Mouse (Mus musculus): Measurements from ENCODE around the gene Alkbh5.
A peak's percentile ranks its signal among the peaks of the same experiment; 100 is the strongest.

The Alkbh5 gene

GRCm38 (mm10) chr11:60536180-60536858 is at the start of gene Alkbh5:
Alkbh5 (plus strand) TSS chr11:60536381.
- peak in 1 of 2 experiments; percentile 35 for DNase-seq (ENCODE audit: low spot score in 2 of 2)

DNA sequence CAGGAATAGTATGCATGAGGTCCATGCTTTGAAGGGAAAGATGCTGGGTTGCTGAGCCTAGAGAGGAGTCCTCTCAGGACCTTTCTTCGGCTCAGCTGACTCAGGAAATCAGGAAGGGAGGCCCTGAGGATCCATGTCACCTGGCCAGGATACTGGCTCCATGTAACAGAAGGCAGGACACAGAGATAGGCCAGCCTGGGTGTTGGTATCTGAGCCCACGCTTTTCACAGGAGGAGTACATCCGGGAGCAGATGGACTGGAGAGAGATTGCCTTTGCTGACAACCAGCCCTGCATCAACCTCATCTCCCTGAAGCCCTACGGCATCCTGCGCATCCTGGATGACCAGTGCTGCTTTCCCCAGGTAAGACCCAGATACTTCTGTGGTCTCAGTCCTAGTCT is 43.5 kb upstream of the Alkbh5 start:
- no peak for DNase-seq (ENCODE audit: low spot score in 2 of 2)

DNA sequence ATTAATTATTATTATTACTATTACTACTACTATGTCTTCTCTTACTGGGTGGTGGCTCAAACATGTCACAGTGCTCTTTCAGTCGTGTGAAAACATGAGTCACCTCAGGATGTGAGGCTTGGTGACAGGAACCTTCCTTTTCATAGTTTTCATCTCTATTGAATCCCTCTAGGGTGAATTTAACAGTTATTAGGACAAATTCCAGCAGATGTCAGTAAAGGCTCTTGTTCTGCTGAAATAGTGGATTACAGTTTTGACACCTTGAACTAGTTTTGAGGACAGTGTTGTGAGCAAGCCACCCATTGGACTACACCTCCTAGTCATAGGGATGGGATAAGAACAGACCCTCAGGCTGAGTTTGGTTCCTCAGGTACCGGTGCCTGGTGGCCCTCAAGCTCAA is 40.5 kb upstream of the Alkbh5 start:
- DNase-seq (ENCODE audit: low spot score in 2 of 2), result no peak

DNA sequence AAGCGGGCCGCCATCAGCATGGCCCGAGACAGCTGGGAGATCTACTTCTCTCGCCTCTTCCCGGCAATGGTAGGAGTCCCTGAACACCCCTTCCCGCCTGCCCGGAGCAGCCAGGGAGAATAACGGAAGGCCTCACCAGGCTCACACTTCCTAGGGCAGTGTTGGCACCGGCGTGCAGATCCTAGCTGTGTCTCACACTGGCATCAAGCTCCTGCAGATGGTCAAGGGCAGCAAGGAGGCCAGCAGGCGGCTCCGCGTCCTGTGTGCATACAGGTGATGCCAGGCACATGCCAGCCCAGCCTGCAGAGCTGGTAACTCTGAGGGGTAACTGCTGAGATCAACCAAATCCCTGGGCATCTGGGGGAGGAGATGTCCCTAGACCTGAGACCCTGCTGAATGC is 28.9 kb upstream of the Alkbh5 start:
- no peak for DNase-seq (ENCODE audit: low spot score in 2 of 2)

GRCm38 (mm10) chr11:60508950-60509349 is 27.2 kb upstream of the Alkbh5 start:
- no peak for DNase-seq (ENCODE audit: low spot score in 2 of 2)

DNA sequence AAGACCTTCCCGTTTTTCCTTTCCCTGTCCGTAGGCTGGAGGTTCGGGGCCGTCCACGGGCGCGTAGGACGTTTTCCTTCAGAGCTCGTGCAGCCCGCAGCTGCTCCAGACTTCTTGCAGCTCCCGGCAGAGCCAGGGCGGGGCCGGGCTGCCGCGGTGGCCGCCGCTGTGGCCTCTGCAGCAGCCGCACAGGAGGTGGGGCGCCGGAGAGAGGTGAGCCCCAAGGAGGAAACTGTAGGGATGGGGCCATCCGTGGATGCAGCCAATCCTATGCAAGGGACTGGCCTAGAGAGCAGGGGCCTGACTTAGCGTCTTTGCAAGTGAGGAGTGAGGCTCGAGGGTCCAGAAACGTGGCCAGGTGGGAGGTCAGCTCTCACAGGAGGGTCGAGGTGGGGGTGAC is 26.7 kb upstream of the Alkbh5 start:
- no peak for DNase-seq (ENCODE audit: low spot score in 2 of 2)

DNA sequence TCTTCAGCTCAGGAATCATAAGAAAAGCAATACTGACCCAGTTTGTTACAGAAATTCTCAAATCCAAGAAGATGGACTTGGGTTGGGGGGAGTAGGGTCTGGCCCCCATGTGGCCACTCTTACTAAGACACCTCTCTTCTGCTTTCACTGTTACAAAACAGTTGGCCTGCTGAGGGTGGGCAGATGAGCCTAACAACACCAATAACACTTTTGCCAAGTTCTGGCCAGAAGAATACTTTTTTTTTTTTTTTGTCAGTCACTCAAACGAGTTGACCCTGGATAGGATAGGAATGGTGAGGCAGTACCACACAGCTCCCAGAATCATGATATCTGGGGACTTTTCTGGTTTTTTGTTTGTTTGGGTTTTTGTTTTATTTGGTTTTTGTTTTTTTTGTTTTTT is 24.3 kb upstream of the Alkbh5 start:
- DNase-seq (ENCODE audit: low spot score in 2 of 2), result no peak

DNA sequence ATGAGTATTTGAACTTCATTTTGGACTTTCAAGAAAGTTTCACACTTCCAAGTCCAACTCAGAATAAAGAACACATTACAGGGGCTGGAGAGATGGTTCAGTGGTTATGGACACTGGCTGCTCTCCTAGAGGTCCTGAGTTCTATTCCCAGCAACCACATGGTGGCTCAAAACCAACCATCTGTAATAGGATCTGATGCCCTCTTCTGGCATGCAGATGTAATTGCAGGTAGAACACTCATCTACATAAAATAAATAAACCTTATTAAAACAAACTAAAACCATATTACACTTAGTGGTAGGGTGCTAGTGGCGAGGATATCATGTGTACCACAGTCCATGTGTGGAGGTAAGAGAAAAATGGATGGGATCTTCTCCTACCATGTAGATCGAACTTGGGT is 23.7 kb upstream of the Alkbh5 start:
- no peak for DNase-seq (ENCODE audit: low spot score in 2 of 2)

GRCm38 (mm10) chr11:60514941-60515340 is 21.2 kb upstream of the Alkbh5 start:
- no peak for DNase-seq (ENCODE audit: low spot score in 2 of 2)

DNA sequence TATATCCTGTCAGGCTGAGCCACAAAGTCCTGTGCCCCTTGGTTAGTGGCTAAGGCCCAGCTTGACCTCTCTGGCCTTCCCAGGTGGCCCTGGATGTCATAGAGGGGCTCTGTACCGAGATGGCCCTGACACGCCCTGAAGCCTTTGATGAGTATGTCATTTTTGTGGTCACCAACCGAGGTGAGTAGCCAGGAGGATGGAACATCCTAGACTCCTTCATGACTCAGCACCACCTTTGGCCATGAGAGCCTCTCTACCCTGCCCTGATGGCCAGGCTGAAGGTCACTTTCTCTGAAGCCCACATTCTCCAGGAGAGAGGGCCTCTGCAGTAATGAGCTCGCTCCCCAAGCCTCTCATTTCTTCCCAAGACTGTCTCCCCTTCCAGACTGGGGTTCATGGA is 17.9 kb upstream of the Alkbh5 start:
- no peak for DNase-seq (ENCODE audit: low spot score in 2 of 2)

GRCm38 (mm10) chr11:60522027-60522426 is 14.2 kb upstream of the Alkbh5 start:
- no peak for DNase-seq (ENCODE audit: low spot score in 2 of 2)

DNA sequence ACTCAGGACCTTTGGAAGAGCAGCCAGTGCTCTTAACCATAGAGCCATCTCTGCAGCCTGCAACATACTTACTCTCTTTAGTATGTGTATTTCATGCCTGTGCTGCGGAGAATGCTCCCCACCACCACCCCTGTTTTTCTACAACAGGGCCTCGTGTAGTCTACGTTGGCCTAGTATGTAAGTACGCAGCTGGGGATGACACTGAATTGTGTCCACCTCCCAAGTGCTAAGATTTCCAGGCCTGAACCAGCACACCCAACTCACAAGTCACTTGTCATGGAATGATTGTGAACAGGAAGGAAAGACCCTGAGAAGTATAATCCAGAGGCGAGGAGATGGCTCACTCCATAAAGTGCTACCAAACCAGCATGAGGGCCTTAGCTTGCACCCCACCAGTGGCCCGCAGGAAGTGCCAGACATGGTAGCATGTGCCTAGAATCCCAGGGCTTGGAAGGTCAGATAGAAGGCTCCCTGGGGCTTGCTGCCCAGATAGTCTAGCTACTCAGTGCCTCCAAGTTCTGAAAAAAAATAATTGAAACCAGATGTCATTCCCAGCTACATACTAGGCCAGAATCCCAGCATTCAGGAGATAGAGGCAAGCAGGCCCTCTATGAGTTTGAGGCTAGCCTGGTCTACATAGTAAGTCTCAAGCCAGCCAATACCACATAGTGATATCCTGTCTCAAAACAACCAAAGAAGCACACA is 13.4 kb upstream of the Alkbh5 start:
- no peak for DNase-seq (ENCODE audit: low spot score in 2 of 2)

DNA sequence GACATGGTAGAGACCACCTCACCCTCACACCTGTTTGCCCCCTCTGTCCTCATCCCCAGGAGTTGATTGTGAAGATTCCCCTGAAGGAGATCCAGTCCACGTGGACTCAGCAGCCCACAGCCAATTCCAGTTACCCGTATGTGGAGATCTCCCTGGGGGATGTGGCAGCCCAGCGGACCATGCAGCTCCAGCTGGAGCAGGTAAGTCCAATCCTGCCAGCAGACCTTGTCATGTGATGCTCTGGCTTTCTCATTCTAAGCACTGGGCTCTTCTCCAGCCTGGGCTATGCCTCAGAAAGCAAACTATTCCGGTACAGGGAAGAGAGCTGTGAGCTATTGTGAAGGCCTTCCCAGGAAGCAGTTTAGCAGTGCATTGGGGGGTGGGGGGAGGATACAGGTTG is 9.7 kb upstream of the Alkbh5 start:
- no peak for DNase-seq (ENCODE audit: low spot score in 2 of 2)

GRCm38 (mm10) chr11:60535676-60536075 is 505 bp upstream of the Alkbh5 start:
- no peak for DNase-seq (ENCODE audit: low spot score in 2 of 2)

- DNase-seq (ENCODE audit: low spot score in 2 of 2), result peak; percentile 11 to 92
Measured at GRCm38 (mm10) chr11:60536859-60537467, 782 bp downstream of the Alkbh5 start.

GRCm38 (mm10) chr11:60537468-60538347 is 1.5 kb downstream of the Alkbh5 start:
- peak; percentile 95 to 98 for DNase-seq (ENCODE audit: low spot score in 2 of 2)

GRCm38 (mm10) chr11:60538371-60539281 is 2.4 kb downstream of the Alkbh5 start:
- peak; percentile 14 to 16 for DNase-seq (ENCODE audit: low spot score in 2 of 2)

- no peak for DNase-seq (ENCODE audit: low spot score in 2 of 2)
Measured at GRCm38 (mm10) chr11:60539540-60539939, 3.4 kb downstream of the Alkbh5 start.

GRCm38 (mm10) chr11:60540002-60540610 is 3.9 kb downstream of the Alkbh5 start:
- DNase-seq (ENCODE audit: low spot score in 2 of 2), result peak in 1 of 2 experiments; percentile 60

GRCm38 (mm10) chr11:60540761-60541160 is 4.6 kb downstream of the Alkbh5 start:
- no peak for DNase-seq (ENCODE audit: low spot score in 2 of 2)

- DNase-seq (ENCODE audit: low spot score in 2 of 2), result no peak
Measured at GRCm38 (mm10) chr11:60541831-60542230, 5.7 kb downstream of the Alkbh5 start.
